Mouse (Mus musculus): ENCODE measurements around the gene Wdr95. TPM values are rescaled to one million over a fixed set of nuclear protein-coding genes. Genes with fewer than 3 reads are reported as not detected.

Wdr95 gene
- polyA plus RNA-seq, 1 experiment from 2014 or later = 0.17 TPM

GRCm38 (mm10) chr5:149585910-149586309, 57.4 kb downstream of the Wdr95 start:
- H3K4me3 ChIP-seq (replicated peaks) = no peak overlapping the region
- H3K4me1 ChIP-seq = no peaks in the 10 kb centered on the region; the same call in 1 of the 2 replicates
- no peak overlapping the region for H3K27ac ChIP-seq
- H3K4me2 ChIP-seq = no peak overlapping the region
- no peaks in the 10 kb centered on the region for H3K36me3 ChIP-seq
- H3K27me3 ChIP-seq (replicated peaks) = no peaks in the 10 kb centered on the region
- no peaks in the 10 kb centered on the region for H3K9me3 ChIP-seq
- ATAC-seq (ENCODE audit: insufficient read depth, low FRiP score, low read depth) = no peak
- H3K9ac ChIP-seq = no peak overlapping the region
- WGBS = 66% methylated on average over 10 of the region's 10 CpGs

- no peaks in the 10 kb centered on the region for H3K27me3 ChIP-seq (replicated peaks)
- WGBS = 80% methylated on average over 11 of the region's 11 CpGs
- H3K9me3 ChIP-seq = no peaks in the 10 kb centered on the region
- H3K4me3 ChIP-seq (replicated peaks) = no peak overlapping the region
- H3K27ac ChIP-seq = no peak overlapping the region
- H3K4me2 ChIP-seq = no peak overlapping the region
- ATAC-seq (ENCODE audit: insufficient read depth, low FRiP score, low read depth) = no peak
- H3K4me1 ChIP-seq = no peaks in the 10 kb centered on the region; the same call in 1 of the 2 replicates
- H3K36me3 ChIP-seq = no peaks in the 10 kb centered on the region
- H3K9ac ChIP-seq = no peak overlapping the region
Measured at GRCm38 (mm10) chr5:149587327-149587895, 58.9 kb downstream of the Wdr95 start.

- no peak for ATAC-seq (ENCODE audit: insufficient read depth, low FRiP score, low read depth)
- 49% methylated on average over 7 of the region's 7 CpGs for WGBS
- H3K4me3 ChIP-seq (replicated peaks) = no peak overlapping the region
- no peak overlapping the region for H3K27ac ChIP-seq
- H3K4me2 ChIP-seq = no peak overlapping the region
- H3K9ac ChIP-seq = no peak overlapping the region
- H3K9me3 ChIP-seq = no peaks in the 10 kb centered on the region
- no peaks in the 10 kb centered on the region for H3K27me3 ChIP-seq (replicated peaks)
- H3K36me3 ChIP-seq = no peaks in the 10 kb centered on the region
- no peaks in the 10 kb centered on the region; the same call in 1 of the 2 replicates for H3K4me1 ChIP-seq
Measured at GRCm38 (mm10) chr5:149588814-149589534, 60.5 kb downstream of the Wdr95 start.

GRCm38 (mm10) chr5:149589932-149590331, 61.5 kb downstream of the Wdr95 start:
- Histone ChIP-seq H3K9ac (no peak overlapping the region), H3K4me3 (replicated peaks) (no peak overlapping the region), H3K27ac (no peak overlapping the region), H3K9me3 (no peaks in the 10 kb centered on the region), H3K27me3 (replicated peaks) (no peaks in the 10 kb centered on the region), H3K4me1 (no peaks in the 10 kb centered on the region; the same call in 1 of the 2 replicates), H3K36me3 (no peaks in the 10 kb centered on the region), H3K4me2 (no peak overlapping the region)
- WGBS = 47% methylated on average over 3 of the region's 3 CpGs
- no peak for ATAC-seq (ENCODE audit: insufficient read depth, low FRiP score, low read depth)

- WGBS = 87% methylated on average over 3 of the region's 3 CpGs
Measured at GRCm38 (mm10) chr5:149594215-149594614, 65.7 kb downstream of the Wdr95 start.

GRCm38 (mm10) chr5:149597351-149597750, 68.9 kb downstream of the Wdr95 start:
- WGBS = 48% methylated on average over 18 of the region's 18 CpGs
- no peaks in the 10 kb centered on the region for H3K4me1 ChIP-seq

More at GRCm38 (mm10) chr5:149594215-149594614, 65.7 kb downstream of the Wdr95 start:
- no peak overlapping the region for H3K9ac ChIP-seq
- H3K36me3 ChIP-seq = no peaks in the 10 kb centered on the region
- no peak overlapping the region for H3K27ac ChIP-seq
- no peaks in the 10 kb centered on the region; the same call in 1 of the 2 replicates for H3K4me1 ChIP-seq
- H3K9me3 ChIP-seq = no peaks in the 10 kb centered on the region
- no peaks in the 10 kb centered on the region for H3K27me3 ChIP-seq (replicated peaks)
- no peak overlapping the region for H3K4me2 ChIP-seq
- no peak for ATAC-seq (ENCODE audit: insufficient read depth, low FRiP score, low read depth)
- no peak overlapping the region for H3K4me3 ChIP-seq (replicated peaks)

GRCm38 (mm10) chr5:149601996-149602395, 73.5 kb downstream of the Wdr95 start:
- Histone ChIP-seq H3K27ac (no peak overlapping the region), H3K36me3 (no peaks in the 10 kb centered on the region), H3K4me2 (no peak overlapping the region), H3K4me1 (no peaks in the 10 kb centered on the region), H3K4me3 (replicated peaks) (no peak overlapping the region), H3K9me3 (no peaks in the 10 kb centered on the region), H3K9ac (no peak overlapping the region), H3K27me3 (replicated peaks) (no peaks in the 10 kb centered on the region)
- no peak for ATAC-seq (ENCODE audit: insufficient read depth, low FRiP score, low read depth)
- WGBS = 93% methylated on average over 3 of the region's 3 CpGs

More at GRCm38 (mm10) chr5:149597351-149597750, 68.9 kb downstream of the Wdr95 start:
- ATAC-seq (ENCODE audit: insufficient read depth, low FRiP score, low read depth) = no peak
- H3K9me3 ChIP-seq = no peaks in the 10 kb centered on the region
- H3K4me2 ChIP-seq = no peak overlapping the region
- H3K27ac ChIP-seq = no peak overlapping the region
- H3K9ac ChIP-seq = no peak overlapping the region
- H3K27me3 ChIP-seq (replicated peaks) = no peaks in the 10 kb centered on the region
- H3K4me3 ChIP-seq (replicated peaks) = no peak overlapping the region
- H3K36me3 ChIP-seq = no peaks in the 10 kb centered on the region

GRCm38 (mm10) chr5:149603241-149603640, 74.8 kb downstream of the Wdr95 start:
- Histone ChIP-seq H3K4me1 (no peaks in the 10 kb centered on the region), H3K9ac (no peak overlapping the region), H3K4me3 (replicated peaks) (no peak overlapping the region), H3K36me3 (no peaks in the 10 kb centered on the region), H3K27me3 (replicated peaks) (no peaks in the 10 kb centered on the region), H3K9me3 (no peaks in the 10 kb centered on the region), H3K27ac (no peak overlapping the region), H3K4me2 (no peak overlapping the region)
- ATAC-seq (ENCODE audit: insufficient read depth, low FRiP score, low read depth) = no peak
- 67% methylated on average over 3 of the region's 3 CpGs for WGBS

- WGBS = 78% methylated on average over 8 of the region's 8 CpGs
- Histone ChIP-seq H3K27ac (no peak overlapping the region), H3K36me3 (no peaks in the 10 kb centered on the region), H3K27me3 (replicated peaks) (no peaks in the 10 kb centered on the region), H3K4me2 (no peak overlapping the region), H3K4me3 (replicated peaks) (no peak overlapping the region), H3K9ac (no peak overlapping the region), H3K4me1 (no peaks in the 10 kb centered on the region), H3K9me3 (no peaks in the 10 kb centered on the region)
- no peak for ATAC-seq (ENCODE audit: insufficient read depth, low FRiP score, low read depth)
Measured at GRCm38 (mm10) chr5:149607083-149607720, 78.7 kb downstream of the Wdr95 start.

GRCm38 (mm10) chr5:149611476-149612164, 83.1 kb downstream of the Wdr95 start:
- H3K4me1 ChIP-seq = no peaks in the 10 kb centered on the region
- H3K4me3 ChIP-seq (replicated peaks) = no peak overlapping the region
- H3K27ac ChIP-seq = no peak overlapping the region
- H3K9ac ChIP-seq = no peak overlapping the region
- WGBS = 60% methylated on average over 16 of the region's 16 CpGs
- H3K4me2 ChIP-seq = no peak overlapping the region
- no peak for ATAC-seq (ENCODE audit: insufficient read depth, low FRiP score, low read depth)
- H3K36me3 ChIP-seq = peaks cover under 1% of the 10 kb centered on the region; the same call in 1 of the 2 replicates
- no peaks in the 10 kb centered on the region for H3K9me3 ChIP-seq
- no peaks in the 10 kb centered on the region for H3K27me3 ChIP-seq (replicated peaks)

- Histone ChIP-seq H3K36me3 (peaks cover 5% of the 10 kb centered on the region; the same call in 1 of the 2 replicates), H3K27ac (no peak overlapping the region), H3K4me1 (no peaks in the 10 kb centered on the region), H3K4me2 (no peak overlapping the region), H3K9me3 (no peaks in the 10 kb centered on the region), H3K9ac (no peak overlapping the region), H3K4me3 (replicated peaks) (no peak overlapping the region), H3K27me3 (replicated peaks) (no peaks in the 10 kb centered on the region)
- WGBS = 81% methylated on average over 3 of the region's 3 CpGs
- ATAC-seq (ENCODE audit: insufficient read depth, low FRiP score, low read depth) = no peak
Measured at GRCm38 (mm10) chr5:149612165-149612518, 83.7 kb downstream of the Wdr95 start.

- H3K27me3 ChIP-seq (replicated peaks) = no peaks in the 10 kb centered on the region
- no peak overlapping the region for H3K9ac ChIP-seq
- no peak for ATAC-seq (ENCODE audit: insufficient read depth, low FRiP score, low read depth)
- peaks cover 8% of the 10 kb centered on the region; the same call in 1 of the 2 replicates for H3K36me3 ChIP-seq
- H3K4me2 ChIP-seq = no peak overlapping the region
- H3K4me3 ChIP-seq (replicated peaks) = no peak overlapping the region
- H3K4me1 ChIP-seq = no peaks in the 10 kb centered on the region
- WGBS = 45% methylated on average over 10 of the region's 10 CpGs
- no peaks in the 10 kb centered on the region for H3K9me3 ChIP-seq
- H3K27ac ChIP-seq = no peak overlapping the region
Measured at GRCm38 (mm10) chr5:149612740-149613139, 84.3 kb downstream of the Wdr95 start.

Data from stomach, embryonic 15.5 days (tissue).